Comparison of ENCODE assay signal across 9 mouse cellular contexts in the genomic region with DNA sequence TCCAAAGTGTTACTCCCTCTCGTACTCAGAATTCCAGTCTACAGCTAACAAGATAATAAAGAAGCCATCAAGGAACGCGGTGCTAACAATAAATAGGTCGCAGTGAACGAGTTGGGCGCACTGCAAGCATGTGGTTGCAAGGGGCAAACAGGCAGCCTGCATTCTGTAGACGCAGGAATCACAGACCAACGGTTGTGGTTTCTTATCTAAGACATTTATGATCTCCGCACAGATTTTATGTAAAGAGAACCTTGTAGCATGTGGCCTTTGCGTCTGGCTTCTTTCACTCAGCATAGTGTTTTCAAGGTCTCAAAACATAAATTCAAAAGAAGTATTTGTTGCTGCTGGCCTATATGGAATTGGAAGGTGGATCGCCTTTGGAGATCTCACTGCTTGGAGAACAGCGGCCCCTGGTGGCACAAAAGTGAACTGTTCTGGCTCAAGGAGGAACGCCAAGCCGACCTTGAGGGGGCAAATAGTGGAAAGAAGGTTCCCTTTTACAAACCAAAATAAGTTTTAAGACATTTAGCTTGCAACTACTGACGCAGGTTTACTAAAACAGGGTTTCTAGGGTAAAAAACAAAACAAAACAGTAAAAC. TPM values are rescaled to one million over a fixed set of nuclear protein-coding genes. Genes with fewer than 3 reads are reported as not detected.
DNase-seq lines count a peak whose midpoint lies in the region; ATAC-seq and TF ChIP-seq lines count a peak whose summit lies in the region.
"Had no signal": no experiment of that assay in that cellular context is flagged by ENCODE, and none has a peak within 500 bp of the region (broad histone marks: within the 10 kb centered on the region; RNA-seq: fewer than 3 reads in every experiment).

No protein-coding gene starts in this region.

- H3K27me3 ChIP-seq in MEL (ENCODE audit: control insufficient read depth in 1 of 2, insufficient read depth in 2 of 2, low read length in 2 of 2): 0 out of 4 replicates have a peak, but pooled peaks cover 0 to 2% of the 10 kb centered on the region in 2 experiments
- H3K27me3 ChIP-seq in forebrain, embryonic 14.5 days (replicated peaks; ENCODE audit: control insufficient read depth, insufficient read depth, low read length): no peaks in the 10 kb centered on the region

- H3K9me3 ChIP-seq in MEL (replicated peaks; ENCODE audit: insufficient read depth, low read length): no peaks in the 10 kb centered on the region
- no peaks in the 10 kb centered on the region for H3K9me3 ChIP-seq in forebrain, embryonic 14.5 days (replicated peaks; ENCODE audit: control insufficient read depth, low read length)
- H3K9me3 ChIP-seq: limb, embryonic 13.5 days had no signal

- H3K4me3 ChIP-seq in MEL (ENCODE audit: control insufficient read depth in 1 of 2, insufficient read depth in 1 of 2, low read depth in 2 of 2, low read length in 2 of 2): no peak overlapping the region
- no peak overlapping the region for H3K4me3 ChIP-seq in forebrain, embryonic 14.5 days (ENCODE audit: low read depth, low read length)
- H3K4me3 ChIP-seq: limb, embryonic 13.5 days had no signal

- TF ChIP-seq CTCF in MEL (IDR thresholded peaks at IDR 0.05 in 2 of 3, conservative IDR thresholded peaks at IDR 0.05 in 1 of 3; ENCODE audit: control insufficient read depth in 1 of 3, insufficient read depth in 1 of 3, low read depth in 2 of 3, low read length in 3 of 3, poor library complexity in 1 of 3, severe bottlenecking in 1 of 3): peak in 2 of 3 experiments; percentile 95 to 98

- TF ChIP-seq RAD21 in MEL (IDR thresholded peaks at IDR 0.05; ENCODE audit: low read depth, low read length): no peak; the same call in none of the 2 replicates

- whole genome bisulfite sequencing in forebrain, embryonic 14.5 days: 26% methylated on average over 15 of the region's 15 CpGs

- peak; percentile 76 for DNase-seq in MEL (ENCODE audit: low read depth, low spot score)
- peak; percentile 27 for DNase-seq in c-Kit-positive CD71-positive TER-119-negative erythroid progenitor cells, embryonic 14.5 days (ENCODE audit: low read depth)
- peak; percentile 85 for DNase-seq in forebrain, embryonic 14.5 days (ENCODE audit: low spot score)
- peak; percentile 19 for DNase-seq in heart, postnatal 25 days (ENCODE audit: low spot score)
- peak; percentile 45 for DNase-seq in layer of hippocampus, adult 9-11 months
- DNase-seq in lung, postnatal 36 days: peak; percentile 81
- peak; percentile 67 for DNase-seq in right cerebral cortex, adult 18-20 months
- DNase-seq in urinary bladder, postnatal 14 days (ENCODE audit: low spot score): peak; percentile 73

- intact Hi-C loops in heart, postnatal 25 days (cut with DNase I): loop anchor here (1.0 to 5.0 kb wide), 2 partner anchors 270 to 769 kb away; no protein-coding TSS in a partner anchor

- TF ChIP-seq POLR2A in MEL (IDR thresholded peaks at IDR 0.05; ENCODE audit: control insufficient read depth in 1 of 2, insufficient read depth in 1 of 2, low read depth in 1 of 2, low read length in 2 of 2, poor library complexity in 1 of 2): no peak

- no peaks in the 10 kb centered on the region for H3K79me2 ChIP-seq in MEL (ENCODE audit: control insufficient read depth, insufficient read depth, low read length, poor library complexity)

- no peak overlapping the region for H3K9ac ChIP-seq in MEL (ENCODE audit: control insufficient read depth, low read depth, low read length, poor library complexity, severe bottlenecking)
- H3K9ac ChIP-seq in forebrain, embryonic 14.5 days (ENCODE audit: low read length): no peak overlapping the region
- H3K9ac ChIP-seq: limb, embryonic 13.5 days had no signal

- no peak overlapping the region for H3K27ac ChIP-seq in MEL (ENCODE audit: control insufficient read depth, low read depth, low read length)
- H3K27ac ChIP-seq in forebrain, embryonic 14.5 days (ENCODE audit: low read depth, low read length): no peak overlapping the region
- H3K27ac ChIP-seq: limb, embryonic 13.5 days had no signal

- no peaks in the 10 kb centered on the region for H3K36me3 ChIP-seq in MEL (ENCODE audit: control insufficient read depth in 1 of 2, insufficient read depth in 2 of 2, low read length in 2 of 2)
- H3K36me3 ChIP-seq in forebrain, embryonic 14.5 days (ENCODE audit: control insufficient read depth, insufficient read depth, low read length): no peaks in the 10 kb centered on the region
- H3K36me3 ChIP-seq: limb, embryonic 13.5 days had no signal

- peak; percentile 71; the same call in 1 of the 2 replicates for ATAC-seq in forebrain, embryonic 14.5 days

- no peak for TF ChIP-seq EP300 in MEL (IDR thresholded peaks at IDR 0.05; ENCODE audit: low read depth in 1 of 2, low read length in 2 of 2)

- H3K4me1 ChIP-seq in MEL (ENCODE audit: control insufficient read depth in 1 of 2, insufficient read depth in 2 of 2, low read length in 2 of 2): no peaks in the 10 kb centered on the region
- no peaks in the 10 kb centered on the region for H3K4me1 ChIP-seq in forebrain, embryonic 14.5 days (ENCODE audit: control insufficient read depth, insufficient read depth, low read length)
- H3K4me1 ChIP-seq: limb, embryonic 13.5 days had no signal

- no peak overlapping the region for H3K4me2 ChIP-seq in forebrain, embryonic 14.5 days (ENCODE audit: low read length)
- H3K4me2 ChIP-seq: limb, embryonic 13.5 days had no signal

TF ChIP-seq in MEL, 35 proteins besides CTCF, POLR2A, EP300 and RAD21:
- TF ChIP-seq MEF2A (IDR thresholded peaks at IDR 0.05; ENCODE audit: extremely low read depth, insufficient replicate concordance, low read depth, low read length, poor library complexity, severe bottlenecking) (no peak), ELF1 (IDR thresholded peaks at IDR 0.05; ENCODE audit: low read depth, low read length) (no peak), ZC3H11A (IDR thresholded peaks at IDR 0.05; ENCODE audit: low read depth, low read length) (peak; percentile 98), SMC3 (IDR thresholded peaks at IDR 0.05; ENCODE audit: low read depth, low read length) (peak; percentile 100), TCF12 (IDR thresholded peaks at IDR 0.05; ENCODE audit: low read depth, low read length) (no peak), TBP (IDR thresholded peaks at IDR 0.05; ENCODE audit: low read depth, low read length) (no peak), GATA1 (IDR thresholded peaks at IDR 0.05; ENCODE audit: low read depth, low read length) (peak; percentile 44; the same call in 1 of the 2 replicates), HCFC1 (IDR thresholded peaks at IDR 0.05; ENCODE audit: low read depth, low read length) (no peak), USF1 (IDR thresholded peaks at IDR 0.05; ENCODE audit: low read depth, low read length) (no peak), UBTF (IDR thresholded peaks at IDR 0.05; ENCODE audit: borderline replicate concordance, insufficient read depth, low read depth, low read length) (no peak), RCOR1 (IDR thresholded peaks at IDR 0.05; ENCODE audit: low read depth, low read length) (peak; percentile 91), GABPA (IDR thresholded peaks at IDR 0.05; ENCODE audit: low read depth, low read length) (no peak), ZMIZ1 (IDR thresholded peaks at IDR 0.05; ENCODE audit: low read depth, low read length) (no peak), SIN3A (IDR thresholded peaks at IDR 0.05; ENCODE audit: low read length) (0 out of 2 replicates have a peak, but pooled peaks have one; percentile 20)
TF ChIP-seq in MEL: peak in this region for 5.

RNA-seq across cellular contexts. Expression of a gene that starts 3.2 kb away (rescaled TPM):
- not detected in 2 replicates for total RNA-seq in MEL (2012; rRNA removed)
- polyA plus RNA-seq in MEL (2012; ENCODE audit: insufficient read depth in 1 of 2, insufficient read length in 2 of 2, low read depth in 1 of 2, low replicate concordance in 2 of 2, missing spikeins in 1 of 2): not detected
- not detected in 2 replicates for polyA plus RNA-seq in forebrain, embryonic 14.5 days (2014; fragmentation: Nextera tagmentation; extraction: Ambion mirVana)
- total RNA-seq in heart, postnatal 25 days (2021): not detected
- polyA plus RNA-seq: limb, embryonic 13.5 days had no signal

Comparison
In these comparisons a context has a peak if more than half of its experiments do, and no peak if none do; other contexts are left out.
1. DNase-seq: peak in every context shown above with its lines; median percentile 85 in forebrain, embryonic 14.5 days; 81 in lung, postnatal 36 days; 76 in MEL; 73 in urinary bladder, postnatal 14 days; 67 in right cerebral cortex, adult 18-20 months; 45 in layer of hippocampus, adult 9-11 months; 27 in c-Kit-positive CD71-positive TER-119-negative erythroid progenitor cells, embryonic 14.5 days; 19 in heart, postnatal 25 days.